Mouse (Mus musculus) myocyte (in vitro differentiated cells): Measurements from ENCODE around the gene Dnpep. TPM values are rescaled to one million over a fixed set of nuclear protein-coding genes. Genes with fewer than 3 reads are reported as not detected.

Experiments used
- H3K27me3 ChIP-seq: one replicate; pipeline ENCODE4 v1.6.1; 2011; ENCODE audit not compliant: control insufficient read depth, insufficient read depth, insufficient read length
- H3K36me3 ChIP-seq: one replicate; pipeline ENCODE4 v1.6.1; 2011; ENCODE audit not compliant: control insufficient read depth, insufficient read depth
- H3K4me2 ChIP-seq: one replicate; pipeline ENCODE4 v1.6.1; 2011; ENCODE audit warnings: low read depth, control low read depth
- H3K4me3 ChIP-seq: one replicate; pipeline ENCODE4 v1.5.1; 2011; ENCODE audit warnings: mild to moderate bottlenecking, control low read depth, moderate library complexity
- H3K79me2 ChIP-seq: one replicate; pipeline ENCODE4 v1.6.1; 2011; ENCODE audit not compliant: control insufficient read depth, insufficient read depth
- H3ac ChIP-seq: one replicate; pipeline ENCODE4 v1.6.1; 2011; ENCODE audit not compliant: control insufficient read depth, insufficient read length
- CEBPB ChIP-seq: IDR thresholded peaks from 2 replicates; pipeline ENCODE4 v1.6.1; 2011; ENCODE audit warnings: mild to moderate bottlenecking, moderate library complexity; ENCODE audit not compliant: poor library complexity, insufficient read depth, severe bottlenecking
- E2F4 ChIP-seq: IDR thresholded peaks from one replicate; pipeline ENCODE4 v1.6.1; 2011; ENCODE audit warnings: mild to moderate bottlenecking, control low read depth, moderate library complexity; ENCODE audit not compliant: insufficient read depth
- MAX ChIP-seq: IDR thresholded peaks from one replicate; pipeline ENCODE4 v1.6.1; 2011; ENCODE audit warnings: low read depth, mild to moderate bottlenecking, control low read depth
- MYOD1 ChIP-seq, 3 experiments: IDR thresholded peaks; one replicate each; pipeline ENCODE4 v1.6.1; 2011; ENCODE audit warnings: control low read depth in 2 of 3, low read depth in 2 of 3, mild to moderate bottlenecking in 2 of 3, moderate library complexity in 1 of 3; ENCODE audit not compliant: insufficient read length in 2 of 3, control insufficient read depth in 1 of 3
- MYOG ChIP-seq, 3 experiments: IDR thresholded peaks; one replicate each; pipeline ENCODE4 v1.6.1; 2011; ENCODE audit warnings: control low read depth in 2 of 3, low read depth in 2 of 3, mild to moderate bottlenecking in 2 of 3; ENCODE audit not compliant: insufficient read length in 2 of 3, control insufficient read depth in 1 of 3, insufficient read depth in 1 of 3
- POLR2A ChIP-seq: IDR thresholded peaks from one replicate; pipeline ENCODE4 v1.6.1; 2011; ENCODE audit warnings: low read depth, mild to moderate bottlenecking, control low read depth, moderate library complexity; ENCODE audit not compliant: insufficient read length
- POLR2AphosphoS2 ChIP-seq: IDR thresholded peaks from one replicate; pipeline ENCODE4 v1.6.1; 2011; ENCODE audit warnings: low read depth, control low read depth; ENCODE audit not compliant: insufficient read length
- REST ChIP-seq: IDR thresholded peaks from one replicate; pipeline ENCODE4 v1.6.1; 2011; ENCODE audit warnings: mild to moderate bottlenecking, control low read depth, moderate library complexity; ENCODE audit not compliant: insufficient read depth, insufficient read length
- SRF ChIP-seq: IDR thresholded peaks from one replicate; pipeline ENCODE4 v1.6.1; 2011; ENCODE audit warnings: low read depth; ENCODE audit not compliant: control insufficient read depth, insufficient read length
- TCF12 ChIP-seq: IDR thresholded peaks from one replicate; pipeline ENCODE4 v1.6.1; 2011; ENCODE audit warnings: mild to moderate bottlenecking, control low read depth; ENCODE audit not compliant: poor library complexity, insufficient read depth, severe bottlenecking
- TCF3 ChIP-seq: IDR thresholded peaks from one replicate; pipeline ENCODE4 v1.6.1; 2011; ENCODE audit warnings: low read depth, control low read depth; ENCODE audit not compliant: insufficient read length
- USF1 ChIP-seq: IDR thresholded peaks from one replicate; pipeline ENCODE4 v1.6.1; 2011; ENCODE audit warnings: low read depth, mild to moderate bottlenecking, control low read depth, moderate library complexity
- polyA plus RNA-seq: library from polyadenylated mRNA; unstranded; fragments of >200 nt; fragmentation: generic; extraction: Trizol; gene quantifications from one replicate; pipeline ENCODE4 v1.2.1, GENCODE M21; 2012; ENCODE audit warnings: missing spikeins

The Dnpep gene
- polyA plus RNA-seq, 1 experiment, result 170 TPM

- TF ChIP-seq MYOG (IDR thresholded peaks at IDR 0.05; ENCODE audit: control insufficient read depth in 1 of 3, insufficient read depth in 1 of 3, insufficient read length in 2 of 3, low read depth in 2 of 3), result no peak
- H3K4me2 ChIP-seq, result peak overlapping the region; percentile 39
These were observed 29.5 kb upstream of the Dnpep start for GRCm38 (mm10) chr1:75347279-75347678.

GRCm38 (mm10) chr1:75345036-75345935, 27.5 kb upstream of the Dnpep start:
- no peaks in the 10 kb centered on the region for H3K36me3 ChIP-seq
- no peaks in the 10 kb centered on the region for H3K27me3 ChIP-seq
- H3K4me2 ChIP-seq, result peak overlapping the region; percentile 83
- TF ChIP-seq MYOD1 (IDR thresholded peaks at IDR 0.05; ENCODE audit: control insufficient read depth in 1 of 3, insufficient read length in 2 of 3, low read depth in 2 of 3) (peak in 1 of 3 experiments; percentile 36), TCF12 (no peak), REST (no peak), POLR2A (peak; percentile 48), POLR2AphosphoS2 (peak; percentile 66), MYOG (IDR thresholded peaks at IDR 0.05; ENCODE audit: control insufficient read depth in 1 of 3, insufficient read depth in 1 of 3, insufficient read length in 2 of 3, low read depth in 2 of 3) (peak in 1 of 3 experiments; percentile 28)
- H3K79me2 ChIP-seq, result no peaks in the 10 kb centered on the region
- peak overlapping the region; percentile 7 for H3K4me3 ChIP-seq
- no peak overlapping the region for H3ac ChIP-seq

More at GRCm38 (mm10) chr1:75347279-75347678, 29.5 kb upstream of the Dnpep start:
- Histone ChIP-seq H3K79me2 (no peaks in the 10 kb centered on the region), H3K4me3 (no peak overlapping the region), H3ac (no peak overlapping the region), H3K36me3 (no peaks in the 10 kb centered on the region), H3K27me3 (no peaks in the 10 kb centered on the region)

- peak overlapping the region; percentile 83 for H3K4me2 ChIP-seq
- no peaks in the 10 kb centered on the region for H3K27me3 ChIP-seq
- H3K4me3 ChIP-seq, result peak overlapping the region; percentile 7
- TF ChIP-seq E2F4 (no peak), SRF (no peak), REST (no peak), MYOD1 (IDR thresholded peaks at IDR 0.05; ENCODE audit: control insufficient read depth in 1 of 3, insufficient read length in 2 of 3, low read depth in 2 of 3) (peak; percentile 97 to 99 (median 97)), CEBPB (no peak), USF1 (no peak), MYOG (IDR thresholded peaks at IDR 0.05; ENCODE audit: control insufficient read depth in 1 of 3, insufficient read depth in 1 of 3, insufficient read length in 2 of 3, low read depth in 2 of 3) (peak in 1 of 3 experiments; percentile 65), POLR2AphosphoS2 (peak; percentile 16), POLR2A (no peak), MAX (no peak), TCF12 (peak; percentile 75), TCF3 (peak; percentile 74)
- H3K36me3 ChIP-seq, result no peaks in the 10 kb centered on the region
- no peak overlapping the region for H3ac ChIP-seq
- no peaks in the 10 kb centered on the region for H3K79me2 ChIP-seq
These were observed 26.7 kb upstream of the Dnpep start for GRCm38 (mm10) chr1:75344291-75345035.

- Histone ChIP-seq H3K4me3 (no peak overlapping the region), H3K36me3 (no peaks in the 10 kb centered on the region), H3K27me3 (no peaks in the 10 kb centered on the region), H3K79me2 (no peaks in the 10 kb centered on the region), H3ac (no peak overlapping the region), H3K4me2 (peak overlapping the region; percentile 83)
- TF ChIP-seq CEBPB (no peak), POLR2AphosphoS2 (no peak), MAX (no peak), TCF3 (no peak), SRF (no peak), MYOG (IDR thresholded peaks at IDR 0.05; ENCODE audit: control insufficient read depth in 1 of 3, insufficient read depth in 1 of 3, insufficient read length in 2 of 3, low read depth in 2 of 3) (no peak), MYOD1 (IDR thresholded peaks at IDR 0.05; ENCODE audit: control insufficient read depth in 1 of 3, insufficient read length in 2 of 3, low read depth in 2 of 3) (no peak), REST (no peak), USF1 (no peak), E2F4 (no peak), POLR2A (no peak), TCF12 (no peak)
These were observed 25.2 kb upstream of the Dnpep start for GRCm38 (mm10) chr1:75342874-75343416.
